Mouse (Mus musculus) heart, embryonic 14.5 days (tissue): ENCODE results near the gene Scd4. TPM values are rescaled to one million over a fixed set of nuclear protein-coding genes. Genes with fewer than 3 reads are reported as not detected.
A peak's percentile ranks its signal among the peaks of the same experiment; 100 is the strongest.

ENCODE experiments used
- ATAC-seq: fragments of 200-750 bp; cut with Nextera tagmentation; 2 replicates; pipeline ENCODE4 v1.8.0; 2017; ENCODE audit warnings: low read depth, moderate TSS enrichment; ENCODE audit not compliant: insufficient number of reproducible peaks, insufficient read depth, low FRiP score
- H3K27ac ChIP-seq, 2 experiments: fragments of 200-500 bp in 1 of 2; fragments of 300-500 bp in 1 of 2; sonication (generic) in 1 of 2; replicated peaks in 1 of 2; 2 replicates each; pipeline ENCODE4 v1.5.1; 2012 to 2014; ENCODE audit warnings: low read depth in 2 of 2, low read length in 2 of 2, control low read depth in 1 of 2, mild to moderate bottlenecking in 1 of 2, mixed read lengths in 1 of 2; ENCODE audit not compliant: control insufficient read depth in 1 of 2, insufficient read depth in 1 of 2
- H3K27me3 ChIP-seq: fragments of 300-500 bp; sonication (generic); 2 replicates; pipeline ENCODE4 v1.6.1; 2014; ENCODE audit warnings: mild to moderate bottlenecking, low read length, control low read depth; ENCODE audit not compliant: control insufficient read depth, insufficient read depth
- H3K36me3 ChIP-seq: fragments of 300-500 bp; sonication (generic); 2 replicates; pipeline ENCODE4 v1.6.1; 2014; ENCODE audit warnings: mild to moderate bottlenecking, control low read depth, low read length, mixed read lengths; ENCODE audit not compliant: control insufficient read depth, insufficient read depth
- H3K4me1 ChIP-seq, 2 experiments: fragments of 200-500 bp in 1 of 2; fragments of 300-500 bp in 1 of 2; sonication (generic) in 1 of 2; 2 replicates each; pipeline ENCODE4 v1.6.1; 2012 to 2014; ENCODE audit warnings: low read length in 2 of 2, control low read depth in 1 of 2, mixed read lengths in 1 of 2; ENCODE audit not compliant: control insufficient read depth in 2 of 2, insufficient read depth in 2 of 2
- H3K4me2 ChIP-seq: fragments of 300-500 bp; sonication (generic); 2 replicates; pipeline ENCODE4 v1.6.1; 2014; ENCODE audit warnings: mild to moderate bottlenecking, low read length
- H3K4me3 ChIP-seq, 2 experiments: fragments of 200-500 bp in 1 of 2; fragments of 300-500 bp in 1 of 2; sonication (generic) in 1 of 2; 2 replicates each; pipeline ENCODE4 v1.5.1; 2012 to 2014; ENCODE audit warnings: low read length in 2 of 2, mild to moderate bottlenecking in 2 of 2, control low read depth in 1 of 2, low read depth in 1 of 2, moderate library complexity in 1 of 2; ENCODE audit not compliant: control insufficient read depth in 1 of 2, insufficient read depth in 1 of 2
- H3K9ac ChIP-seq: fragments of 300-500 bp; sonication (generic); 2 replicates; pipeline ENCODE4 v1.6.1; 2014; ENCODE audit warnings: mild to moderate bottlenecking, low read length
- H3K9me3 ChIP-seq: fragments of 300-500 bp; sonication (generic); 2 replicates; pipeline ENCODE4 v1.6.1; 2016; ENCODE audit warnings: low read length, control low read depth; ENCODE audit not compliant: control insufficient read depth
- WGBS: fragments of 180-500 bp; shearing (Covaris S2); extraction: QIAGEN DNeasy Blood & Tissue Kit; methylation state at CpG from one replicate; pipeline ENCODE4 v1.1.7; 2014; 5-methylcytosine and 5-hydroxymethylcytosine counted together
- polyA plus RNA-seq: library from polyadenylated mRNA; unstranded; fragments of >200 nt; fragmentation: Nextera tagmentation; extraction: Ambion mirVana; gene quantifications from 2 replicates; pipeline ENCODE4 v1.2.1, GENCODE M21; 2014

The Scd4 gene
- polyA plus RNA-seq, 1 experiment from 2014 or later = 2.1 TPM

DNA sequence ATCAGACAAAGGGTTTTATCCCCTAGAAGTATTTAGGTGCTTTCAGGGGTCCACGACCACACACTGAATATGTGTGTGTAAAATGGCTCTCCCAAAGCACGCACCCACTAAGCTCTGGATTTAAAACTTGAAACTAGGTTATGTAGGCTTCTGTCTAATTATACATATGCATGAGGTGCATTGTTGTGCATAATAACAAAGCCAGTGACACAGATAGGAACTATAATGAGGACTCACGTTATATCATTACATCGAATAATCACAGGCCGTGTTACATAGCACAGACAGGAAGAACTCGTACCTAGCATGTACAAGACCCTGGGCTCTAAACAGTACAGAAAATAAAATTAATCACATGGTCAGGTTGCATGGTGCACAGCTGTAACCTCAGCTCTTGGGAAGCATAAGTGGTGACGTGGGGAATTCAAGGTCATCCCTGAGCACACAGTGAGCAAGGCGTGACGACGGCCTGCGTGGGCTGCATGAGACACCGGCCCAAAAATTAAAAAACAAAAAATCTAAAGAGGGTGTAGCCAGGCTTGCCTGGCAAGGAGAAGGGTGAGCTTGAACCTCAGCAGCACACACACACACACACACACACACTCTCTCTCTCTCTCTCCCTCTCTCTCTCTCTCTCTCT is 49.9 kb downstream of the Scd4 start:
- 80% methylated on average over 12 of the region's 12 CpGs for WGBS
- Histone ChIP-seq H3K4me1 (peaks cover 2 to 6% of the 10 kb centered on the region in 2 experiments), H3K4me3 (no peak overlapping the region), H3K9me3 (no peaks in the 10 kb centered on the region), H3K9ac (no peak overlapping the region), H3K27ac (no peak overlapping the region), H3K27me3 (no peaks in the 10 kb centered on the region), H3K4me2 (no peak overlapping the region), H3K36me3 (no peaks in the 10 kb centered on the region)
- no peak for ATAC-seq

GRCm38 (mm10) chr19:44385887-44386498 is 53.1 kb downstream of the Scd4 start:
- WGBS = 51% methylated on average over 6 of the region's 6 CpGs

DNA sequence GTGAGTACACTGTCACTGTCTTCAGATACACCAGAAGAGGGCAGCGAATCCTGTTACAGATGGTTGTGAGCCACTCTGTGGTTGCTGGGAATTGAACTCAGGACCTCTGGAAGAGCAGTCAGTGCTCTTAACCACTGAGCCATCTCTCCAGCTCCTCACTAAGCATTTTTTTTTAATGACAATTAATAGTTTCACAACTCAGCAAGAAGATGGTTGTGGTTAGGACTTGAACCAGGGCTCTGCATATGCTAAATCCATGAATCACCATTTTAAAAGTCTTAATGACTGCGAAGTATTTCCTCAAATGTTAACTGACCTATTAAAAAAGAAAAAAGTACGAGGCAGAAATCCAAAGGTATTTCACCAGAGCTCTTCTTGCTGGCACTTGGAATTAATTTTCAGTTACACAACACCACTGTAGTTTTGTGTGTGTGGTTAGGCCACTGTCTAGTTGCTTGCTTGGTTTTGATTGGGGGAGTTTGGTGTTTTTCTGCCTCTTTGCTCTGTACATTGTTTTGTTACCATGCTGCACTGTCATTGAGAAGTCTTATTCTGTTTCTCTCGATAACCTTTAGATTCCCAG is 54.3 kb downstream of the Scd4 start:
- 85% methylated on average over 4 of the region's 4 CpGs for WGBS
- Histone ChIP-seq H3K36me3 (no peaks in the 10 kb centered on the region), H3K9ac (no peak overlapping the region), H3K27me3 (no peaks in the 10 kb centered on the region), H3K27ac (0 out of 4 replicates have a peak overlapping the region, but pooled peaks of 1 of the 2 experiments have one; percentile 89), H3K9me3 (no peaks in the 10 kb centered on the region), H3K4me3 (no peak overlapping the region), H3K4me1 (peaks cover 10 to 16% of the 10 kb centered on the region in 2 experiments), H3K4me2 (no peak overlapping the region; the same call in 1 of the 2 replicates)
- ATAC-seq = no peak

More at GRCm38 (mm10) chr19:44385887-44386498, 53.1 kb downstream of the Scd4 start:
- H3K4me1 ChIP-seq = peaks cover 10 to 16% of the 10 kb centered on the region in 2 experiments
- no peak overlapping the region for H3K9ac ChIP-seq
- no peak overlapping the region for H3K27ac ChIP-seq
- no peak for ATAC-seq
- H3K27me3 ChIP-seq = no peaks in the 10 kb centered on the region
- no peaks in the 10 kb centered on the region for H3K36me3 ChIP-seq
- no peak overlapping the region for H3K4me3 ChIP-seq
- H3K4me2 ChIP-seq = no peak overlapping the region
- H3K9me3 ChIP-seq = no peaks in the 10 kb centered on the region

DNA sequence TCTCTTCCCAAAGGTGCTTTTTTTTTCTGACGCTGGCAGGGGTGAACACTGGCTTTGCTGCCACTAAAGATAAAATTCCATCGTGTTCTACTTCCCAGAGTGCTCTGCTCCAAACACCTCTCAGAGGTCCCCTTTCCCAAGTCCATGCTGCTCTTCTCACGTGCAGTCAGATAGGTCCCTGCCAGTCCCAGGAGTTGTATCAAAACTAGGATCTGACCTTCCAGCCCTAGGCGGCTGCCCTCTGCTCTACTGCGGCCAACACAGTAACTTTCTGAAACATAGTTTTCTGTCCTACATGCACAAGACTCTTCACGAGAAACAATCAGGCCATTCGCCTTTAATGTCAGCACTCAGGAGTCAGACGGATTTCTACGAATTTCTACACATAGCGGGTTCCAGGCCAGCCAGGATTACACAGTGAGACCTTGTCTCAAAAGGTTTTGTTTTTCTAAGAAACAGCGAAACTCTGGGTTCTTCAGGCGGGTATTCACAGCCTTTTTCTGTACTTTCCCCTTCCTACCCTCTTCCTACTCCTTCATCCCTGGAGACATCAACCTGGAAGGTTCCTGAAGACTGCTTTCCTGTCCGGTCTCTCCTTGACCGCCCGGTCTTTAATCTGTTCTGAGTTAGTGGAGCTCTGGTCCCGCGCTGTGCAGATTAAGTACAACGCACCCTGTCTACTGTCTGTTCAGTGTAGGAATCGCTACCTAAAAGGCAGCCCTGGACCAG is 55.0 kb downstream of the Scd4 start:
- Histone ChIP-seq H3K27ac (peak overlapping the region; percentile 89 to 92), H3K4me2 (peak overlapping the region; percentile 90), H3K4me1 (peaks cover 10 to 16% of the 10 kb centered on the region in 2 experiments), H3K36me3 (no peaks in the 10 kb centered on the region), H3K4me3 (peak overlapping the region; percentile 61 to 70), H3K9me3 (no peaks in the 10 kb centered on the region), H3K27me3 (no peaks in the 10 kb centered on the region), H3K9ac (peak overlapping the region; percentile 79)
- 12% methylated on average over 19 of the region's 19 CpGs for WGBS
- peak; percentile 47; the same call in 1 of the 2 replicates for ATAC-seq

DNA sequence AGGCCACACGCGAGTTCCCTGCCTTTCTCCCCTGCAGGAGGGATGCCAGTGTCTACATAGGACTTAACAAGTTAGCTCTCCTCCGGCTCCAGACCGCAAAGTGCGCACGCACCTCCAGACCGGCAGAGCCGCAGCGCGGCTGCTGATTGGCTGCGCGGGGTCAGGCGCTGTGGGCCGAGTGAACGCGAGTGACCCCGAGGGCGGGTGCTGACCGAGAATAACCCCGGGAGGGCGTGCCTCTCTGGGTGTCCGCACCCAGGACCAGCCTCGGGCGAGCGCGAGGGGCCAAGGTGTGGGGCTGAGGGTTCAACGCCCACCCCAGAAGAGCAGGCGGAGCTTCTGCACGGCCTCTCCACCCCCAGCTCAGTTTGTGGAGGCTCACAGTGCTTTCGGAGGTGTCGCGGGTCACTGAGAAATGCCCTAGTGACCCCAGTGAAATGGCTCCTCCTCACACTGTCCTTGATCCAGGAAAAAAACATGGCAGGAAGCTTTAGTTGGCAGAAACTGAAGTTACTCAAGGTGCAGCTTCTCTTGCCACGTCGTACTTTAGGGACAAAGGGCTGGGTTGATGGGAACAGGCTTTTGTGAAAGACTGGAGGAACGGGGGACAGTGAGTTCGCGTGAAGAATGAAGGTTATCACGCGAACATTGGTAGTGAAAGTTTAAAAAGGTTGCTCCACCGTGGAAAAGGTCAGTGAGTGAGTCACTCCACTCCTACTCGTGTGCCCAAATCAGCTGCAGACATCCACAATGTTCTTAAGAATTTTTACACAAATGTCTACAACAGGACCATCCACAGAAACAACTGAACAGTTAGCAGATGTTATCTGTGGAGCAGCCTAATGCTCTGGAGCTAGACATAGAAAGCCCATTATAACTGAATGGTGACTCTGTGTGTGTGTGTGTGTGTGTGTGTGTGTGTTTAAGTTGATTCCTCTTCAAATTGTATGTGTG is 55.9 kb downstream of the Scd4 start:
- 4% methylated on average over 41 of the region's 41 CpGs for WGBS
- Histone ChIP-seq H3K27me3 (no peaks in the 10 kb centered on the region), H3K36me3 (no peaks in the 10 kb centered on the region), H3K4me3 (peak overlapping the region; percentile 61 to 70), H3K9me3 (no peaks in the 10 kb centered on the region), H3K4me1 (peaks cover 10 to 16% of the 10 kb centered on the region in 2 experiments), H3K4me2 (peak overlapping the region; percentile 90), H3K27ac (peak overlapping the region; percentile 89 to 92), H3K9ac (peak overlapping the region; percentile 79)
- ATAC-seq = peak; percentile 97

DNA sequence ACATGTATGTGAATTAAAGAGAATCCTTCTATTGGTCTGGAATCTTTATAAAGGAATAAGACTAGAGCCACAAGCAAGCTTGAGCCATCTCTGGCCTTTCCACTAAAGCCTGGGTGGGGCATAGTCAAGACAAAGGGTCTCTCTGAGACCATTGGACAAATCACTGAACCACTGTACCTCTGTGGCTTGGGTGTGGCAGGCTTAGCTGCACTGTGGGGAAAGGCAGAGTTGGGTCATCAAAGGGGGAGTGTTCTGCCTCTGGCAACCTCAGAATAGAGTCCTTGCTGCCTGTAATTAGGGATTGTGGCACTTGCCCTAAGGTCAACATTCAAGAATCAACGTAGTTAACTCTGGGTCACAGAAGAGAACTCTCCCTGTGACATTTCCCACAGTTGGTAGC is 56.6 kb downstream of the Scd4 start:
- Histone ChIP-seq H3K4me3 (no peak overlapping the region), H3K4me1 (peaks cover 10 to 16% of the 10 kb centered on the region in 2 experiments), H3K4me2 (no peak overlapping the region), H3K27ac (no peak overlapping the region), H3K9ac (no peak overlapping the region), H3K9me3 (no peaks in the 10 kb centered on the region), H3K36me3 (no peaks in the 10 kb centered on the region), H3K27me3 (no peaks in the 10 kb centered on the region)
- WGBS = 68% methylated on average over 1 of the region's 1 CpGs
- no peak for ATAC-seq
